Mouse (Mus musculus): ENCODE results near the gene Tmem88. TPM values are rescaled to one million over a fixed set of nuclear protein-coding genes. Genes with fewer than 3 reads are reported as not detected.

Tmem88 gene
- polyA plus RNA-seq, 1 experiment from 2014 or later, result 7.8 TPM

GRCm38 (mm10) chr11:69421131-69421977 lies 23.3 kb upstream of the Tmem88 start:
- ATAC-seq (ENCODE audit: low read depth), result no peak
- Histone ChIP-seq H3K9ac (peak overlapping the region; percentile 31), H3K4me2 (peak overlapping the region; percentile 96), H3K4me1 (replicated peaks) (peaks cover 48% of the 10 kb centered on the region), H3K9me3 (no peaks in the 10 kb centered on the region), H3K27ac (replicated peaks) (no peak overlapping the region), H3K4me3 (0 out of 2 replicates have a peak overlapping the region, but pooled peaks have one; percentile 90), H3K27me3 (peaks cover 28% of the 10 kb centered on the region), H3K36me3 (no peaks in the 10 kb centered on the region)
- 13% methylated on average over 25 of the region's 25 CpGs for WGBS

GRCm38 (mm10) chr11:69420554-69421000 lies 22.5 kb upstream of the Tmem88 start:
- H3K9me3 ChIP-seq, result no peaks in the 10 kb centered on the region
- H3K4me3 ChIP-seq, result peak overlapping the region; percentile 90
- no peak for ATAC-seq (ENCODE audit: low read depth)
- H3K9ac ChIP-seq, result peak overlapping the region; percentile 64
- H3K27me3 ChIP-seq, result peaks cover 28% of the 10 kb centered on the region
- H3K4me2 ChIP-seq, result peak overlapping the region; percentile 96
- no peak overlapping the region for H3K27ac ChIP-seq (replicated peaks)
- 10% methylated on average over 10 of the region's 10 CpGs for WGBS
- no peaks in the 10 kb centered on the region for H3K36me3 ChIP-seq
- H3K4me1 ChIP-seq (replicated peaks), result peaks cover 48% of the 10 kb centered on the region

GRCm38 (mm10) chr11:69419813-69420553 lies 21.9 kb upstream of the Tmem88 start:
- Histone ChIP-seq H3K4me3 (peak overlapping the region; percentile 90), H3K9ac (peak overlapping the region; percentile 64), H3K27me3 (peaks cover 28% of the 10 kb centered on the region), H3K27ac (replicated peaks) (peak overlapping the region; percentile 100), H3K4me1 (replicated peaks) (peaks cover 50% of the 10 kb centered on the region), H3K36me3 (no peaks in the 10 kb centered on the region), H3K4me2 (peak overlapping the region; percentile 96), H3K9me3 (no peaks in the 10 kb centered on the region)
- under 1% methylated on average over 31 of the region's 31 CpGs for WGBS
- ATAC-seq (ENCODE audit: low read depth), result no peak

GRCm38 (mm10) chr11:69419443-69419812 lies 21.4 kb upstream of the Tmem88 start:
- Histone ChIP-seq H3K27ac (replicated peaks) (peak overlapping the region; percentile 100), H3K27me3 (peaks cover 28% of the 10 kb centered on the region), H3K36me3 (no peaks in the 10 kb centered on the region), H3K4me2 (peak overlapping the region; percentile 96), H3K9me3 (no peaks in the 10 kb centered on the region), H3K4me1 (replicated peaks) (peaks cover 56% of the 10 kb centered on the region), H3K4me3 (peak overlapping the region; percentile 90), H3K9ac (peak overlapping the region; percentile 64)
- WGBS, result 0% methylated on average over 19 of the region's 19 CpGs
- ATAC-seq (ENCODE audit: low read depth), result peak; percentile 1; the same call in 1 of the 2 replicates

- peak overlapping the region; percentile 100 for H3K9ac ChIP-seq
- under 1% methylated on average over 45 of the region's 45 CpGs for WGBS
- H3K4me1 ChIP-seq (replicated peaks), result peaks cover 62% of the 10 kb centered on the region
- ATAC-seq (ENCODE audit: low read depth), result peak; percentile 91
- H3K9me3 ChIP-seq, result no peaks in the 10 kb centered on the region
- H3K27me3 ChIP-seq, result peaks cover 28% of the 10 kb centered on the region
- peak overlapping the region; percentile 96 for H3K4me2 ChIP-seq
- H3K27ac ChIP-seq (replicated peaks), result peak overlapping the region; percentile 100
- H3K36me3 ChIP-seq, result no peaks in the 10 kb centered on the region
- peak overlapping the region; percentile 90 for H3K4me3 ChIP-seq
These were observed 20.7 kb upstream of the Tmem88 start for GRCm38 (mm10) chr11:69418481-69419442.

- Histone ChIP-seq H3K9me3 (no peaks in the 10 kb centered on the region), H3K4me2 (peak overlapping the region; percentile 96), H3K4me3 (peak overlapping the region; percentile 90), H3K36me3 (peaks cover 8% of the 10 kb centered on the region), H3K27ac (replicated peaks) (peak overlapping the region; percentile 100), H3K4me1 (replicated peaks) (peaks cover 73% of the 10 kb centered on the region), H3K27me3 (peaks cover 24% of the 10 kb centered on the region), H3K9ac (peak overlapping the region; percentile 100)
- ATAC-seq (ENCODE audit: low read depth), result peak; percentile 29
- WGBS, result under 1% methylated on average over 39 of the region's 39 CpGs
These were observed 19.7 kb upstream of the Tmem88 start for GRCm38 (mm10) chr11:69417449-69418384.

- Histone ChIP-seq H3K9me3 (no peaks in the 10 kb centered on the region), H3K36me3 (peaks cover 14% of the 10 kb centered on the region), H3K27ac (replicated peaks) (peak overlapping the region; percentile 100), H3K4me2 (peak overlapping the region; percentile 96), H3K4me3 (peak overlapping the region; percentile 90), H3K4me1 (replicated peaks) (peaks cover 80% of the 10 kb centered on the region), H3K27me3 (peaks cover 17% of the 10 kb centered on the region), H3K9ac (peak overlapping the region; percentile 100)
- ATAC-seq (ENCODE audit: low read depth), result no peak
- WGBS, result 4% methylated on average over 8 of the region's 8 CpGs
These were observed 19.0 kb upstream of the Tmem88 start for GRCm38 (mm10) chr11:69416921-69417448.

- no peaks in the 10 kb centered on the region for H3K9me3 ChIP-seq
- peak overlapping the region; percentile 90 for H3K4me3 ChIP-seq
- H3K36me3 ChIP-seq, result peaks cover 18% of the 10 kb centered on the region
- H3K9ac ChIP-seq, result peak overlapping the region; percentile 100
- peaks cover 83% of the 10 kb centered on the region for H3K4me1 ChIP-seq (replicated peaks)
- H3K27me3 ChIP-seq, result peaks cover 12% of the 10 kb centered on the region
- H3K4me2 ChIP-seq, result peak overlapping the region; percentile 96
- WGBS, result under 1% methylated on average over 4 of the region's 4 CpGs
- no peak for ATAC-seq (ENCODE audit: low read depth)
- H3K27ac ChIP-seq (replicated peaks), result peak overlapping the region; percentile 100
These were observed 18.5 kb upstream of the Tmem88 start for GRCm38 (mm10) chr11:69416509-69416908.

- peaks cover 78% of the 10 kb centered on the region for H3K4me1 ChIP-seq (replicated peaks)
- H3K9ac ChIP-seq, result peak overlapping the region; percentile 100
- H3K9me3 ChIP-seq, result no peaks in the 10 kb centered on the region
- H3K4me2 ChIP-seq, result peak overlapping the region; percentile 96
- H3K4me3 ChIP-seq, result peak overlapping the region; percentile 90
- H3K27ac ChIP-seq (replicated peaks), result peak overlapping the region; percentile 100
- 0% methylated on average over 10 of the region's 25 CpGs for WGBS
- ATAC-seq (ENCODE audit: low read depth), result peak; percentile 16
- peaks cover 5% of the 10 kb centered on the region for H3K27me3 ChIP-seq
- peaks cover 18% of the 10 kb centered on the region for H3K36me3 ChIP-seq
These were observed 17.8 kb upstream of the Tmem88 start for GRCm38 (mm10) chr11:69415668-69416451.

GRCm38 (mm10) chr11:69415327-69415667 lies 17.3 kb upstream of the Tmem88 start:
- 0% methylated on average over 3 of the region's 3 CpGs for WGBS
- H3K9me3 ChIP-seq, result no peaks in the 10 kb centered on the region
- peaks cover 18% of the 10 kb centered on the region for H3K36me3 ChIP-seq
- H3K27ac ChIP-seq (replicated peaks), result peak overlapping the region; percentile 100
- peak; percentile 4; the same call in 1 of the 2 replicates for ATAC-seq (ENCODE audit: low read depth)
- H3K4me2 ChIP-seq, result peak overlapping the region; percentile 96
- H3K9ac ChIP-seq, result peak overlapping the region; percentile 100
- H3K4me1 ChIP-seq (replicated peaks), result peaks cover 75% of the 10 kb centered on the region
- H3K27me3 ChIP-seq, result no peaks in the 10 kb centered on the region
- H3K4me3 ChIP-seq, result peak overlapping the region; percentile 90

All from neural tube, embryonic 13.5 days (tissue).